Mouse (Mus musculus): ENCODE measurements around the gene Akna.

Akna gene

GRCm38 (mm10) chr4:63403040-63403959 is at the start of gene Akna:
Gene Akna, minus strand, starts transcription at chr4:63403354.
- in situ Hi-C loops (cut with MboI; ENCODE audit: low pct_unique_long_range_greater_than_20kb in 1 of 2, low sequenced_read_pairs in 2 of 2, unreplicated experiment in 1 of 2), result loop anchor here in 1 of 2 experiments (25.0 kb wide), 1 partner anchor 534 kb away; no protein-coding TSS in a partner anchor

GRCm38 (mm10) chr4:63452555-63452954 is 49.4 kb upstream of the Akna start:
- in situ Hi-C loops (cut with MboI; ENCODE audit: low pct_unique_long_range_greater_than_20kb in 1 of 2, low sequenced_read_pairs in 2 of 2, unreplicated experiment in 1 of 2), result no loop called here

DNA sequence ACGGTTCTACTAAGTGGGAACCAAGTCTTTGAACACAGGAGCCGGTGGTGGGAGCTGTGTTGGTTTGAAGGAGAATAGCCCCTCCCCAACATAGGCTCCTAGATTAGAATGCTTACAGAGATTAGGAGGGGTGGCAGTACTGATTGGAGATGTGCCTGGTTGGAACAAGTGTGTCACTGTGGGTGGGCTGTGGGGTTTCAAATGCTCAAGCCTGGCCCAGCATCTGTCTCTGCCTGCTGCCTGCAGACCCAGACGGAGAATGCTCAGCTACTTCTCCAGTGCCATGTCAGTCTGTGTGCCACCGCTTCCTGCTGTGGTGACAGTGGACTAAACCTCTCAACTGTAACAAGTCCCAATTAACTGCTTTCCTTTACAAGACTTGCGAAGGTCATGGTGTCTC is 47.4 kb upstream of the Akna start:
- in situ Hi-C loops (cut with MboI; ENCODE audit: low pct_unique_long_range_greater_than_20kb in 1 of 2, low sequenced_read_pairs in 2 of 2, unreplicated experiment in 1 of 2), result no loop called here

- in situ Hi-C loops (cut with MboI; ENCODE audit: low pct_unique_long_range_greater_than_20kb in 1 of 2, low sequenced_read_pairs in 2 of 2, unreplicated experiment in 1 of 2), result no loop called here
Measured at GRCm38 (mm10) chr4:63444362-63445066, 41.4 kb upstream of the Akna start.

- in situ Hi-C loops (cut with MboI; ENCODE audit: low pct_unique_long_range_greater_than_20kb in 1 of 2, low sequenced_read_pairs in 2 of 2, unreplicated experiment in 1 of 2), result no loop called here
Measured at GRCm38 (mm10) chr4:63443101-63443500, 39.9 kb upstream of the Akna start.

DNA sequence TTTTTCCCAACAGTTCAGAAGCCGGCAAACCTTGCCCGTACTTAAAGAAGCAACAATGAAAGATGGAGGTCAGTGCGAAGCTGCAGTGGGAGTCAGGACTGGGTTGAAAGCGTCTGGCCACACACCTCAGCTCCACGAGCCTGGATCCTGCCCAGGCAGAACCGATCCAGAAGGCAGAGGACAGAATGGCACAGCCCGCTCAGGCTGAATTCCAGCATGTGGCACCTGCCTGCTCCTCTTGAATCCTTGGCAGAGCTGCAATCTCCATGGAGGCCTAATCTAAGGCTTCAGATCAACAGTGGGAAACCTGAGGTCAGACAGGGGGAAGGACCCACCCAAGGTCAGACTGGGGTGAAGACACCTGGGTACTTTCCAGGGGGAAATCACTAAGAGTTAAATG is 38.5 kb upstream of the Akna start:
- in situ Hi-C loops (cut with MboI; ENCODE audit: low pct_unique_long_range_greater_than_20kb in 1 of 2, low sequenced_read_pairs in 2 of 2, unreplicated experiment in 1 of 2), result no loop called here

GRCm38 (mm10) chr4:63440262-63440661 is 37.1 kb upstream of the Akna start:
- in situ Hi-C loops (cut with MboI; ENCODE audit: low pct_unique_long_range_greater_than_20kb in 1 of 2, low sequenced_read_pairs in 2 of 2, unreplicated experiment in 1 of 2), result no loop called here

GRCm38 (mm10) chr4:63437968-63438367 is 34.8 kb upstream of the Akna start:
- in situ Hi-C loops (cut with MboI; ENCODE audit: low pct_unique_long_range_greater_than_20kb in 1 of 2, low sequenced_read_pairs in 2 of 2, unreplicated experiment in 1 of 2), result no loop called here

DNA sequence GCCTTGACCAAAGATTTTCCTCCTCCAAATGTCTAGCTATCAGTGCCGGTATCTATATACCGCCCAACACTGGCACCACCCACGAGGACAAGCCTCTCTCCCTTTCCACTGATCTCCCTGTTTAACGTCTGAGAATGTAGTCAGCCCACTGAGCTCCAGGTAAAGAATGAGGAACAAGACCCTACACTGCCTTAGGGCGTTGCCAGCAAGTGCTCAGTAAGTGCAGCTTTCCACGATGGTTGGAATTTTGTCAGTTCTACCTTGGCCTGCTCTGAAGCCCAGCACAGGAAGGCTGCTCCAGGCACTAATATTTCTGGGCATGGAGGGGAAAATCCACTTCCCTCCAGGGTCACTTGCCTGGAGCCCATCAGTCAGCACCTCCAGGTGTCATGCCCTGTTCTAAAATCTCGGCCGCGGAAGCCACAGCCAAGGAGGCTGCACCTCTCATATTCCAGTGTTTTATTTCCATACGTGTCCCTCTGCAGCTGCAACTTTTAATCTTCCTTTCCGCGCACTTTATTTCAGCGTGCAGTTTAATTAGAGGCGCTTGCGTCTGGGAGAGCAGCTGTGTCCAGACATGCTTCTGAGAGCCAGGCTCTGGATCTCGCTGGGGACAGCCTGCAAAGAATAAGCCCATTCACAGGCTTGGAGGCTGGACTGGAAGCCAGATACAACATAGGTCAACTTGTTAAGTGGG is 34.1 kb upstream of the Akna start:
- in situ Hi-C loops (cut with MboI; ENCODE audit: low pct_unique_long_range_greater_than_20kb in 1 of 2, low sequenced_read_pairs in 2 of 2, unreplicated experiment in 1 of 2), result no loop called here

DNA sequence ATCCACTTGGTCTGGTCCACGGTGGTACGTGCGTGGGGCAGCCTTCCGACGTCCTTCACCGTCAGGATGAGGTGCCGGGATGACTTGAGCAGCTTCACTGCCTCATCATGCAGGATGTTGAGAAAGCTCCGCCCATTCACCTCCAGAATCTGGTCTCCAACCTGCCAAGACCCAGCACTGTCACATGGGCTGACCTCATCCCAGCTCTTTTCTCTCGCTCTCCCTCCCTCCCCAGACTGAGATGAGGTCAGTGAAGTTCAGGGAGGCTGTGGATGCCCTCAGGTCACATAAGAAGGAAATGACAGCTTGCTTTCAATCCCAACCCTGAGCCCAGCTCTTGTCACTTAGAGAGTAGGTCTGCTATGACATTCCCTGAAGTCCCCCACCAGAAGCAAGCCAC is 32.2 kb upstream of the Akna start:
- in situ Hi-C loops (cut with MboI; ENCODE audit: low pct_unique_long_range_greater_than_20kb in 1 of 2, low sequenced_read_pairs in 2 of 2, unreplicated experiment in 1 of 2), result no loop called here

DNA sequence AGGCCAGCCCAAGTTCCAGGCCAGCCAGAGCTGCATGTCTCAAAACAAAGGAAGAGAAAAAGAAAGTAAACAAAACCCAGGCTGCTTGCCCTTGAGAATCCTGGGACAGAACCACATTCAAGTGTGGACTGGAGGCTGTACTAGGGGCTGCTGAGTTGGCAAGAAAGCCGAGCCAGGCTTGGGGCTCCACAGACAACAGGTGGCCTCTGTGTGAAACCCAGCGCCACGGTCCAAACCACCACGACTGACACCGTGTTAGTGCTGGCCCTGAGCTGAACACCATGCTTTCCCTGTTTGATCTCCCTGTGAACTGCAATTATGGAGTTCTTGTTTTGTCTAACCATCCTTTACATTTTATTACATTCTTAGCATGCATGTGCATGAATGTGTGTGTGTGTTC is 27.9 kb upstream of the Akna start:
- in situ Hi-C loops (cut with MboI; ENCODE audit: low pct_unique_long_range_greater_than_20kb in 1 of 2, low sequenced_read_pairs in 2 of 2, unreplicated experiment in 1 of 2), result no loop called here

- in situ Hi-C loops (cut with MboI; ENCODE audit: low pct_unique_long_range_greater_than_20kb in 1 of 2, low sequenced_read_pairs in 2 of 2, unreplicated experiment in 1 of 2), result no loop called here
Measured at GRCm38 (mm10) chr4:63430357-63430756, 27.2 kb upstream of the Akna start.

DNA sequence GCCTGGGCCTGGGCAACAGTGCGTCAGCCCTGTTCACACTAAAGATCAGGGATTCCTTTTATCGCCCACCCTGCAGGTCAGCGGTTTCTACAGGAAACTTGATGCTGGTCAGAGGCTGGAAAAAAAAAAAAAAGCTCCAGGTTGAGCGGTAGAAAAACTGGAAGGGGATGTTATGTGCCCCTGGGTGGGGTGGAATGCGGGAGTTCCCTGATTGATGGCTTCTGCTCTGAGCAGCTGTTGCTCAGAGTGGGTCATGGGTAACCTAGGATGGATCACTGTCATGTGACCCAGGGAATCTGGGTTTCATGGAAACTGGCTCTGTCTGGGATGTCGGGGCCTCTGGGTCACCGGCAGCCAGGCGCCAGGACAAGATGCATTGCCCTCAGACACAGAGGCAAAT is 23.2 kb upstream of the Akna start:
- in situ Hi-C loops (cut with MboI; ENCODE audit: low pct_unique_long_range_greater_than_20kb in 1 of 2, low sequenced_read_pairs in 2 of 2, unreplicated experiment in 1 of 2), result no loop called here

GRCm38 (mm10) chr4:63423811-63424210 is 20.7 kb upstream of the Akna start:
- in situ Hi-C loops (cut with MboI; ENCODE audit: low pct_unique_long_range_greater_than_20kb in 1 of 2, low sequenced_read_pairs in 2 of 2, unreplicated experiment in 1 of 2), result loop anchor here in 1 of 2 experiments (25.0 kb wide), 1 partner anchor 513 kb away; no protein-coding TSS in a partner anchor

DNA sequence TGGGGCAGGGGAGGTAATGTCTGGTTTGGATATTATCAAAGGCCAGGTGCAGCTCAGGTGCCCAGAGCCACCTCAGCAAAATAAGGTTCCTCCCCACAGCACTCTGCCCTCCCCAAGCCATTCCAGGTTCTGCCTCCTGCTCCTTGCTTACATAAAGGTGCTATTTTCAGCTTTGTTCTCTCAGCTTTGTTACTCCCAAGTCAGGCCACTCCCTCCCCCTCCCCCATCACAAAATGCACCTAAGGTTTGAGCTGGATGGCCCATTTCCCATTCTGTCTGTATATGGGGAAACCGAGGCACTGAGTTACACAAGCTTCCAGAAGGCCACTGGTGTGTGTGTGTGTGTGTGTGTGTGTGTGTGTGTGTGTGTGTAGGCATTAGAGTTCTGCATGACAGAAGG is 20.1 kb upstream of the Akna start:
- in situ Hi-C loops (cut with MboI; ENCODE audit: low pct_unique_long_range_greater_than_20kb in 1 of 2, low sequenced_read_pairs in 2 of 2, unreplicated experiment in 1 of 2), result loop anchor here in 1 of 2 experiments (25.0 kb wide), 1 partner anchor 514 kb away; no protein-coding TSS in a partner anchor

DNA sequence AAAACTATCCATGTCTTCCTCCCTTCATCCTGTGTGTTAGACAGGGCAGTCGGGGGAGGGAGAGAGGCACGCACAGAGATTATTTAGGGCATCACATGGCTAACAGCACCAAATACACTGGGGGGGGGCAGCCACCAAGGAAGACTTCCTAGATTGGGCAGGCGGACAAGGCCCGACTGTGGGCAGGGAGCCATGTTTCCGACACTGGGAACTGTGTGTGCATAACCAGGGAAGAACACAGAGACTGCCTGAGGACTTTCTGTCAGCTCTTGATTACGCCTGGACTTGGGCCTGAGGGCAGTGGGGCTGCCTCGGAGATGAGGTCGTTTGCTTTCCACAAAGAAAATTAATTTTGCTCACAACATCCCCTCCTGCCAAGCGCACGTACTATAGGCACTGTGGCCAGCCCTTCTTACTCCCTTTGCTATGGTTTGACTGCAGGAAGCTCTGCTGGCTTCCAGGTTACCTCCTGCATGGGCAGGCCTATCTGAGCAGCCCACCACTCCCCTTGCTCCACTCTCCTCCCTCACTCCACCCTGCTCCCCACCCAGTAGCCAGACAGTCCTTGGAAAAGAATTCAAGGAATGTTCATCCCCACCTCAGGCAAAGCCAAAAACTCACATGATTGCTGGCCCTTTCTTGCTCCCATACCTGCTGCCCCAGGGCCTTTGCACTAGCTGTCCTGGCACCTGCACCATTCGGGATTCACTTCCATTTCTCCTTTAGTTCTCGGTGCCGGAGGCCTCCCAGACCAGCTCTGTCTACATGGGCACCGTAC is 17.2 kb upstream of the Akna start:
- in situ Hi-C loops (cut with MboI; ENCODE audit: low pct_unique_long_range_greater_than_20kb in 1 of 2, low sequenced_read_pairs in 2 of 2, unreplicated experiment in 1 of 2), result loop anchor here in 1 of 2 experiments (25.0 kb wide), 1 partner anchor 517 kb away; no protein-coding TSS in a partner anchor

- in situ Hi-C loops (cut with MboI; ENCODE audit: low pct_unique_long_range_greater_than_20kb in 1 of 2, low sequenced_read_pairs in 2 of 2, unreplicated experiment in 1 of 2), result loop anchor here (5.0 to 25.0 kb wide), 2 partner anchors 84 to 519 kb away; no protein-coding TSS in a partner anchor
Measured at GRCm38 (mm10) chr4:63418270-63418669, 15.1 kb upstream of the Akna start.
